Mouse (Mus musculus) testis, adult 2 months (tissue): ENCODE data around the gene Ttc28. TPM values are rescaled to one million over a fixed set of nuclear protein-coding genes. Genes with fewer than 3 reads are reported as not detected.

ENCODE experiments used
- H3K27ac ChIP-seq: fragments of 200-500 bp; 2 replicates; pipeline ENCODE4 v1.5.1; 2012; ENCODE audit warnings: low read depth, low read length; ENCODE audit not compliant: control insufficient read depth, insufficient read depth
- H3K27me3 ChIP-seq: fragments of 200-500 bp; 2 replicates; pipeline ENCODE4 v1.6.1; 2012; ENCODE audit warnings: mild to moderate bottlenecking, low read length, moderate library complexity; ENCODE audit not compliant: control insufficient read depth, insufficient read depth
- H3K36me3 ChIP-seq: fragments of 200-500 bp; 2 replicates; pipeline ENCODE4 v1.6.1; 2012; ENCODE audit warnings: mild to moderate bottlenecking, low read length; ENCODE audit not compliant: control insufficient read depth, insufficient read depth
- H3K4me1 ChIP-seq: fragments of 200-500 bp; 2 replicates; pipeline ENCODE4 v1.6.1; 2012; ENCODE audit warnings: low read length; ENCODE audit not compliant: control insufficient read depth, insufficient read depth
- H3K4me3 ChIP-seq: fragments of 200-500 bp; 2 replicates; pipeline ENCODE4 v1.5.1; 2012; ENCODE audit warnings: low read depth, mild to moderate bottlenecking, low read length, moderate library complexity, mixed read lengths; ENCODE audit not compliant: control insufficient read depth
- CTCF ChIP-seq: fragments of 200-500 bp; IDR thresholded peaks from 2 replicates; pipeline ENCODE4 v1.5.1; 2012; ENCODE audit warnings: low read depth, mild to moderate bottlenecking, inconsistent platforms, low read length, moderate library complexity; ENCODE audit not compliant: control insufficient read depth, insufficient read depth, insufficient replicate concordance
- POLR2A ChIP-seq: fragments of 200-500 bp; IDR thresholded peaks from 2 replicates; pipeline ENCODE4 v1.6.1; 2012; ENCODE audit warnings: low read depth, mild to moderate bottlenecking, inconsistent platforms, low read length, moderate library complexity; ENCODE audit not compliant: control insufficient read depth
- polyA plus RNA-seq: library from polyadenylated mRNA; depleted of rRNA; stranded (reverse); fragments of >200 nt; gene quantifications from 2 replicates; pipeline ENCODE4 v1.2.3, GENCODE M21; 2012

Gene Ttc28
- polyA plus RNA-seq, 1 experiment: 4.6 TPM

- no peak for TF ChIP-seq CTCF
- no peak for TF ChIP-seq POLR2A
- peak overlapping the region; percentile 44; the same call in 1 of the 2 replicates for H3K27ac ChIP-seq
Observed at GRCm38 (mm10) chr5:110979011-110979860, 99.6 kb downstream of the Ttc28 start.

GRCm38 (mm10) chr5:110979861-110980346 lies 100.3 kb downstream of the Ttc28 start:
- peak overlapping the region; percentile 47 for H3K4me3 ChIP-seq
- H3K4me1 ChIP-seq: peaks cover 15% of the 10 kb centered on the region
- no peaks in the 10 kb centered on the region for H3K36me3 ChIP-seq
- H3K27me3 ChIP-seq: no peaks in the 10 kb centered on the region
- H3K27ac ChIP-seq: no peak overlapping the region
- TF ChIP-seq CTCF: no peak
- no peak for TF ChIP-seq POLR2A

More at GRCm38 (mm10) chr5:110979011-110979860, 99.6 kb downstream of the Ttc28 start:
- Histone ChIP-seq H3K36me3 (no peaks in the 10 kb centered on the region), H3K27me3 (no peaks in the 10 kb centered on the region), H3K4me3 (peak overlapping the region; percentile 47), H3K4me1 (peaks cover 15% of the 10 kb centered on the region)

GRCm38 (mm10) chr5:110980576-110980975 lies 101.0 kb downstream of the Ttc28 start:
- TF ChIP-seq CTCF (no peak), POLR2A (no peak)
- Histone ChIP-seq H3K4me1 (peaks cover 15% of the 10 kb centered on the region), H3K4me3 (no peak overlapping the region), H3K36me3 (no peaks in the 10 kb centered on the region), H3K27me3 (no peaks in the 10 kb centered on the region), H3K27ac (no peak overlapping the region)

GRCm38 (mm10) chr5:110982436-110982835 lies 102.8 kb downstream of the Ttc28 start:
- no peak for TF ChIP-seq POLR2A
- no peak for TF ChIP-seq CTCF

GRCm38 (mm10) chr5:110984136-110984681 lies 104.6 kb downstream of the Ttc28 start:
- no peak overlapping the region for H3K4me3 ChIP-seq
- no peak overlapping the region for H3K27ac ChIP-seq
- H3K36me3 ChIP-seq: no peaks in the 10 kb centered on the region
- peaks cover 8% of the 10 kb centered on the region for H3K4me1 ChIP-seq
- H3K27me3 ChIP-seq: no peaks in the 10 kb centered on the region
- TF ChIP-seq CTCF: no peak
- TF ChIP-seq POLR2A: no peak

More at GRCm38 (mm10) chr5:110982436-110982835, 102.8 kb downstream of the Ttc28 start:
- H3K4me3 ChIP-seq: no peak overlapping the region
- H3K27me3 ChIP-seq: no peaks in the 10 kb centered on the region
- H3K27ac ChIP-seq: no peak overlapping the region
- H3K4me1 ChIP-seq: peaks cover 15% of the 10 kb centered on the region
- no peaks in the 10 kb centered on the region for H3K36me3 ChIP-seq

GRCm38 (mm10) chr5:110996835-110997539 lies 117.4 kb downstream of the Ttc28 start:
- Histone ChIP-seq H3K4me3 (no peak overlapping the region), H3K36me3 (no peaks in the 10 kb centered on the region), H3K27me3 (no peaks in the 10 kb centered on the region), H3K4me1 (no peaks in the 10 kb centered on the region), H3K27ac (no peak overlapping the region)
- TF ChIP-seq POLR2A (no peak), CTCF (no peak)

- Histone ChIP-seq H3K27ac (no peak overlapping the region), H3K4me1 (no peaks in the 10 kb centered on the region), H3K36me3 (no peaks in the 10 kb centered on the region), H3K27me3 (no peaks in the 10 kb centered on the region), H3K4me3 (no peak overlapping the region)
- no peak for TF ChIP-seq POLR2A
- no peak for TF ChIP-seq CTCF
Observed at GRCm38 (mm10) chr5:110997692-110998091, 118.1 kb downstream of the Ttc28 start.
